26 mouse cellular contexts compared by ENCODE assay signal in the genomic region with DNA sequence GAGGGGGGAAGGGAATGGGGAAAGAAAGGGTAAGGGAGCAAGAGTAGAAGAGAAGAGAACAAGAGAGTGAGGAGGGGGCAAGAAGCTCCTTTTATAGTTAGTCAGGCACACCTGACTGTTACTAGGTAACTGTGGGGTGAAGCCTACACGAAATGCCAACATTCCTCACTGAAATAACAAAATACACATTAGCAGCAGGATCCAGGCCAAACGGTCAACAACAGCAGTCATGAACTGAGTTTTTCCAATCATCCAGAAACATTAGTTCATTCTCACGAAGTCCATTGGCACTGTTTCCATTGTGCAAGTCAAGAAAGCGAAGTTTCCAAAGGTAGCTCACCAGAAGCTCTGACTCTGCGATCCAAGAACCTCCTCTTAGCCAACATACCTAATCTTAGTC.
A peak's percentile ranks its signal among the peaks of the same experiment; 100 is the strongest.
DNase-seq lines count a peak whose midpoint lies in the region; ATAC-seq and TF ChIP-seq lines count a peak whose summit lies in the region.
"Had no signal": no experiment of that assay in that cellular context is flagged by ENCODE, and none has a peak within 500 bp of the region (broad histone marks: within the 10 kb centered on the region; RNA-seq: fewer than 3 reads in every experiment).

No protein-coding gene starts in this region.

- no peaks in the 10 kb centered on the region for H3K4me1 ChIP-seq in liver, postnatal 0 days (ENCODE audit: insufficient read depth)
- H3K4me1 ChIP-seq in liver, embryonic 11.5 days (replicated peaks; ENCODE audit: control insufficient read depth, insufficient read depth, low read length) = no peaks in the 10 kb centered on the region
- H3K4me1 ChIP-seq in bone marrow macrophage, adult 2 months (ENCODE audit: control insufficient read depth, insufficient read depth, low read length) = peaks cover 12% of the 10 kb centered on the region
- H3K4me1 ChIP-seq: embryonic facial prominence, embryonic 13.5 days; embryonic facial prominence, embryonic 15.5 days had no signal

- H3K9me3 ChIP-seq in liver, postnatal 0 days (ENCODE audit: low read length) = no peaks in the 10 kb centered on the region
- no peaks in the 10 kb centered on the region for H3K9me3 ChIP-seq in liver, embryonic 11.5 days (ENCODE audit: control insufficient read depth, low read length)
- H3K9me3 ChIP-seq: embryonic facial prominence, embryonic 13.5 days; embryonic facial prominence, embryonic 15.5 days had no signal

- H3K4me3 ChIP-seq in liver, postnatal 0 days (ENCODE audit: low read depth, low read length) = no peak overlapping the region
- H3K4me3 ChIP-seq in liver, embryonic 11.5 days (ENCODE audit: low read depth, low read length) = no peak overlapping the region
- no peak overlapping the region for H3K4me3 ChIP-seq in bone marrow macrophage, adult 2 months (ENCODE audit: insufficient read depth, low read length)
- H3K4me3 ChIP-seq: embryonic facial prominence, embryonic 13.5 days; embryonic facial prominence, embryonic 15.5 days; erythroblast, embryonic 14.5 days had no signal

- WGBS in liver, postnatal 0 days (ENCODE audit: insufficient replicate concordance) = 57% methylated on average over 5 of the region's 5 CpGs
- WGBS in liver, embryonic 11.5 days = 78% methylated on average over 5 of the region's 5 CpGs

- ATAC-seq in liver, postnatal 0 days = peak; percentile 66
- no peak for ATAC-seq in liver, embryonic 11.5 days (replicated peaks; ENCODE audit: low FRiP score)
- 0 out of 2 replicates have a peak, but pooled peaks have one; percentile 16 for ATAC-seq in megakaryocyte progenitor cell, adult 5-6 weeks (replicated peaks; ENCODE audit: poor library complexity)
- ATAC-seq: CD4-positive, CD25-positive, alpha-beta regulatory T cell, adult 4 months; forebrain, embryonic 14.5 days; forebrain, embryonic 16.5 days had no signal

- H3K27me3 ChIP-seq in liver, postnatal 0 days (ENCODE audit: insufficient read depth, low read length) = no peaks in the 10 kb centered on the region
- no peaks in the 10 kb centered on the region for H3K27me3 ChIP-seq in liver, embryonic 11.5 days (replicated peaks; ENCODE audit: control insufficient read depth, insufficient read depth, low read length)
- H3K27me3 ChIP-seq: CH12.LX; embryonic facial prominence, embryonic 13.5 days; embryonic facial prominence, embryonic 15.5 days had no signal

- H3K9ac ChIP-seq in liver, postnatal 0 days (replicated peaks) = no peak overlapping the region
- H3K9ac ChIP-seq in liver, embryonic 11.5 days (ENCODE audit: low read depth, low read length) = no peak overlapping the region
- H3K9ac ChIP-seq: embryonic facial prominence, embryonic 13.5 days; embryonic facial prominence, embryonic 15.5 days had no signal

- H3K4me2 ChIP-seq in liver, postnatal 0 days (ENCODE audit: low read depth, low read length) = no peak overlapping the region
- H3K4me2 ChIP-seq in liver, embryonic 11.5 days = no peak overlapping the region
- H3K4me2 ChIP-seq: embryonic facial prominence, embryonic 13.5 days; embryonic facial prominence, embryonic 15.5 days had no signal

- no peak for TF ChIP-seq CTCF in liver, postnatal 0 days (IDR thresholded peaks at IDR 0.05; ENCODE audit: low read depth)
- no peak for TF ChIP-seq CTCF in bone marrow macrophage, adult 2 months (IDR thresholded peaks at IDR 0.05; ENCODE audit: low read depth, low read length)

- 0 out of 2 replicates have a peak overlapping the region, but pooled peaks have one; percentile 34 for H3K27ac ChIP-seq in liver, postnatal 0 days (ENCODE audit: low read depth)
- H3K27ac ChIP-seq in liver, embryonic 11.5 days (ENCODE audit: low read depth, low read length) = no peak overlapping the region
- peak overlapping the region; percentile 48; the same call in 1 of the 2 replicates for H3K27ac ChIP-seq in bone marrow macrophage, adult 2 months (ENCODE audit: insufficient read depth, low read depth, low read length)
- H3K27ac ChIP-seq: embryonic facial prominence, embryonic 13.5 days; embryonic facial prominence, embryonic 15.5 days had no signal

- no peak for TF ChIP-seq EP300 in liver, postnatal 0 days (IDR thresholded peaks at IDR 0.05; ENCODE audit: low read depth)

- peak; percentile 3 for DNase-seq in adrenal gland, postnatal 10 days
- no peak for DNase-seq in adrenal gland, postnatal 4 days (ENCODE audit: low spot score in 2 of 2)
- peak; percentile 18 for DNase-seq in liver, postnatal 0 days
- DNase-seq in liver, embryonic 11.5 days (ENCODE audit: low spot score) = no peak
- DNase-seq in right cerebral cortex, postnatal 14 days = no peak
- DNase-seq in heart, adult 11 months = no peak
- DNase-seq: adrenal gland, adult 8-10 months; adrenal gland, postnatal 25 days; B cell, adult 2 months; cerebellum, adult 11 months; cerebellum, adult 18-20 months; cerebellum, adult 8-10 months; cerebellum, adult 9-11 months; cerebellum, postnatal 14 days; cerebellum, postnatal 36 days; embryo, embryonic 11 days had no signal

- 0 out of 2 replicates have a peak, but pooled peaks cover 2% of the 10 kb centered on the region for H3K36me3 ChIP-seq in liver, postnatal 0 days (replicated peaks; ENCODE audit: insufficient read depth, low read length)
- no peaks in the 10 kb centered on the region for H3K36me3 ChIP-seq in liver, embryonic 11.5 days (ENCODE audit: control insufficient read depth, insufficient read depth, low read length)
- H3K36me3 ChIP-seq: G1E had no signal

- no peak for TF ChIP-seq POLR2A in bone marrow macrophage, adult 2 months (IDR thresholded peaks at IDR 0.05; ENCODE audit: borderline replicate concordance, low read depth, low read length)

Comparison
In these comparisons a context has a peak if more than half of its experiments do, and no peak if none do; other contexts are left out.
1. DNase-seq: peak in adrenal gland, postnatal 10 days (single experiment) and liver, postnatal 0 days (single experiment); none in adrenal gland, postnatal 4 days (0 of 2), liver, embryonic 11.5 days (single experiment), right cerebral cortex, postnatal 14 days (single experiment) and heart, adult 11 months (single experiment).